Mouse (Mus musculus): ENCODE data around the gene Gm8994. TPM values are rescaled to one million over a fixed set of nuclear protein-coding genes. Genes with fewer than 3 reads are reported as not detected.

Gene Gm8994
- polyA plus RNA-seq, 1 experiment from 2014 or later = not detected

GRCm38 (mm10) chr6:136347053-136347452, 19.7 kb downstream of the Gm8994 start:
- no peak overlapping the region for H3K4me2 ChIP-seq (replicated peaks; ENCODE audit: low read depth)
- no peaks in the 10 kb centered on the region for H3K27me3 ChIP-seq (replicated peaks; ENCODE audit: control insufficient read depth, insufficient read depth, low read length)
- TF ChIP-seq CTCF (IDR thresholded peaks at IDR 0.05; ENCODE audit: low read depth) = no peak
- 67% methylated on average over 5 of the region's 5 CpGs for WGBS
- no peak overlapping the region for H3K4me3 ChIP-seq (ENCODE audit: low read depth, low read length)
- no peak overlapping the region for H3K27ac ChIP-seq (ENCODE audit: low read depth, low read length)
- H3K9me3 ChIP-seq (ENCODE audit: control insufficient read depth) = no peaks in the 10 kb centered on the region
- H3K9ac ChIP-seq (ENCODE audit: low read depth, low read length) = no peak overlapping the region
- no peaks in the 10 kb centered on the region for H3K36me3 ChIP-seq (ENCODE audit: control insufficient read depth, insufficient read depth)
- H3K4me1 ChIP-seq (replicated peaks; ENCODE audit: control insufficient read depth, insufficient read depth, low read length) = no peaks in the 10 kb centered on the region
- ATAC-seq = no peak

- TF ChIP-seq CTCF (IDR thresholded peaks at IDR 0.05; ENCODE audit: low read depth) = no peak
- WGBS = 57% methylated on average over 9 of the region's 9 CpGs
- H3K4me3 ChIP-seq (ENCODE audit: low read depth, low read length) = no peak overlapping the region
- H3K4me1 ChIP-seq (replicated peaks; ENCODE audit: control insufficient read depth, insufficient read depth, low read length) = no peaks in the 10 kb centered on the region
- ATAC-seq = no peak
- no peaks in the 10 kb centered on the region for H3K9me3 ChIP-seq (ENCODE audit: control insufficient read depth)
- H3K36me3 ChIP-seq (ENCODE audit: control insufficient read depth, insufficient read depth) = no peaks in the 10 kb centered on the region
- H3K4me2 ChIP-seq (replicated peaks; ENCODE audit: low read depth) = no peak overlapping the region
- H3K27me3 ChIP-seq (replicated peaks; ENCODE audit: control insufficient read depth, insufficient read depth, low read length) = no peaks in the 10 kb centered on the region
- no peak overlapping the region for H3K9ac ChIP-seq (ENCODE audit: low read depth, low read length)
- no peak overlapping the region for H3K27ac ChIP-seq (ENCODE audit: low read depth, low read length)
Observed at GRCm38 (mm10) chr6:136347631-136348030, 20.3 kb downstream of the Gm8994 start.

GRCm38 (mm10) chr6:136353399-136354184, 26.3 kb downstream of the Gm8994 start:
- no peak overlapping the region for H3K4me3 ChIP-seq (ENCODE audit: low read depth, low read length)
- H3K27me3 ChIP-seq (replicated peaks; ENCODE audit: control insufficient read depth, insufficient read depth, low read length) = no peaks in the 10 kb centered on the region
- 35% methylated on average over 11 of the region's 11 CpGs for WGBS
- TF ChIP-seq CTCF (IDR thresholded peaks at IDR 0.05; ENCODE audit: low read depth) = peak; percentile 90
- H3K9me3 ChIP-seq (ENCODE audit: control insufficient read depth) = no peaks in the 10 kb centered on the region
- H3K36me3 ChIP-seq (ENCODE audit: control insufficient read depth, insufficient read depth) = no peaks in the 10 kb centered on the region
- no peak for ATAC-seq
- no peak overlapping the region for H3K27ac ChIP-seq (ENCODE audit: low read depth, low read length)
- H3K4me1 ChIP-seq (replicated peaks; ENCODE audit: control insufficient read depth, insufficient read depth, low read length) = no peaks in the 10 kb centered on the region
- no peak overlapping the region for H3K4me2 ChIP-seq (replicated peaks; ENCODE audit: low read depth)
- no peak overlapping the region for H3K9ac ChIP-seq (ENCODE audit: low read depth, low read length)

GRCm38 (mm10) chr6:136358471-136358870, 31.1 kb downstream of the Gm8994 start:
- Histone ChIP-seq H3K4me2 (replicated peaks; ENCODE audit: low read depth) (no peak overlapping the region), H3K4me1 (replicated peaks; ENCODE audit: control insufficient read depth, insufficient read depth, low read length) (no peaks in the 10 kb centered on the region), H3K27ac (ENCODE audit: low read depth, low read length) (no peak overlapping the region), H3K9ac (ENCODE audit: low read depth, low read length) (no peak overlapping the region), H3K4me3 (ENCODE audit: low read depth, low read length) (no peak overlapping the region), H3K36me3 (ENCODE audit: control insufficient read depth, insufficient read depth) (no peaks in the 10 kb centered on the region), H3K27me3 (replicated peaks; ENCODE audit: control insufficient read depth, insufficient read depth, low read length) (no peaks in the 10 kb centered on the region), H3K9me3 (ENCODE audit: control insufficient read depth) (no peaks in the 10 kb centered on the region)
- no peak for ATAC-seq
- TF ChIP-seq CTCF (IDR thresholded peaks at IDR 0.05; ENCODE audit: low read depth) = no peak
- WGBS = 68% methylated on average over 5 of the region's 5 CpGs

DNA sequence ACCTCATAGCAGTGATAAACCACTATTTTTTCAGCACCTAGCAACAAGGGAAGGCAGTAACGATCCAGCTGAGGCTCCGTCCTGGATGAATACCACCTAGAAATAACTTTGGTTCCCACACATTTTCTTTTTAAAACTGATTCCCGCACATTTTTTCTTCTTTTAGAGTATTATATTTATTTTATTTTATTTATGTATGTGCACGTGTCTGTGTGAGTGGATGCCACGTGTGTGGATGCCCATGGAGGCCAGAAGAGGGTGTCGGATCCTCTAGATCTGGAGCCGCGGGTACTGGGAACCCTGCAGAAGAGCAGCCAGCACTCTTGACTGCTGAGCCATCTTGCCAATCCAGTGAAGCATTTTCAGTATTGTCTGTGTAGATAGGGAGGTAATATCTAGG, 36.0 kb downstream of the Gm8994 start:
- no peak for ATAC-seq
- Histone ChIP-seq H3K36me3 (ENCODE audit: control insufficient read depth, insufficient read depth) (no peaks in the 10 kb centered on the region), H3K4me3 (ENCODE audit: low read depth, low read length) (no peak overlapping the region)

DNA sequence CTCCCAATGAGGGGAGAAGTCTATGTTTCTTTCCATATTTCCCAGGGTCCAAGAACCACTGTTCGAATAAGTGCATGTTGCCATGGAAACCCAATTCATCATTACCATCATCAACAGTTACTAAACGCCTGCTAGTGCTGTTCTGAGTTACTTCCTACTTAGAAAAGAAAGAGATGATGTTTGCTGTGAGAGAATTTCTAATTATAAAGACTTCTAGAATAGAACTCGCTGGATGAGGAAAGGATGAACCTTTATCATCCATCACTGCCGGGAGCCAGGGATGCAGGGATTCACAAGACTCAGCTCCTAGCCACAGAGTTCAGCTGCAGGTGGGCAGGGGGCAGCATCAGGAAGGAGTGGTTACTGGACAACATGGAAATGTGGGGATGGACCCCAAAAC, 36.7 kb downstream of the Gm8994 start:
- H3K4me1 ChIP-seq (replicated peaks; ENCODE audit: control insufficient read depth, insufficient read depth, low read length) = no peaks in the 10 kb centered on the region
- no peaks in the 10 kb centered on the region for H3K27me3 ChIP-seq (replicated peaks; ENCODE audit: control insufficient read depth, insufficient read depth, low read length)
- WGBS = 77% methylated on average over 4 of the region's 4 CpGs
- TF ChIP-seq CTCF (IDR thresholded peaks at IDR 0.05; ENCODE audit: low read depth) = no peak
- no peak overlapping the region for H3K4me3 ChIP-seq (ENCODE audit: low read depth, low read length)
- H3K27ac ChIP-seq (ENCODE audit: low read depth, low read length) = no peak overlapping the region
- no peak overlapping the region for H3K4me2 ChIP-seq (replicated peaks; ENCODE audit: low read depth)
- H3K36me3 ChIP-seq (ENCODE audit: control insufficient read depth, insufficient read depth) = no peaks in the 10 kb centered on the region
- no peak overlapping the region for H3K9ac ChIP-seq (ENCODE audit: low read depth, low read length)
- no peaks in the 10 kb centered on the region for H3K9me3 ChIP-seq (ENCODE audit: control insufficient read depth)
- ATAC-seq = no peak

More for the DNA sequence above, 36.0 kb downstream of the Gm8994 start:
- Histone ChIP-seq H3K27ac (ENCODE audit: low read depth, low read length) (no peak overlapping the region), H3K27me3 (replicated peaks; ENCODE audit: control insufficient read depth, insufficient read depth, low read length) (no peaks in the 10 kb centered on the region), H3K9ac (ENCODE audit: low read depth, low read length) (no peak overlapping the region), H3K4me1 (replicated peaks; ENCODE audit: control insufficient read depth, insufficient read depth, low read length) (no peaks in the 10 kb centered on the region), H3K9me3 (ENCODE audit: control insufficient read depth) (no peaks in the 10 kb centered on the region), H3K4me2 (replicated peaks; ENCODE audit: low read depth) (no peak overlapping the region)
- no peak for TF ChIP-seq CTCF (IDR thresholded peaks at IDR 0.05; ENCODE audit: low read depth)
- 83% methylated on average over 8 of the region's 8 CpGs for WGBS

Measured in intestine, postnatal 0 days (tissue).